9 mouse cellular contexts compared by ENCODE assay signal in genomic region chr9:121059286-121059685, GRCm38 (mm10).
A peak's percentile ranks its signal among the peaks of the same experiment; 100 is the strongest.
DNase-seq lines count a peak whose midpoint lies in the region; ATAC-seq and TF ChIP-seq lines count a peak whose summit lies in the region.
"Had no signal": no experiment of that assay in that cellular context is flagged by ENCODE, and none has a peak within 500 bp of the region (broad histone marks: within the 10 kb centered on the region; RNA-seq: fewer than 3 reads in every experiment).

No protein-coding gene starts in this region.

- H3K9me3 ChIP-seq in G1E (replicated peaks): no peaks in the 10 kb centered on the region
- H3K9me3 ChIP-seq: embryonic facial prominence, embryonic 12.5 days had no signal

- H3K27me3 ChIP-seq in G1E (ENCODE audit: insufficient read depth, low read length): peaks cover 2% of the 10 kb centered on the region; the same call in 1 of the 2 replicates
- H3K27me3 ChIP-seq: embryonic facial prominence, embryonic 12.5 days had no signal

- intact Hi-C loops in left cerebral cortex, postnatal 4 days (cut with DNase I): no loop called here

- peak overlapping the region; percentile 99; the same call in 1 of the 2 replicates for H3K27ac ChIP-seq in brown adipose tissue, adult 24 weeks (replicated peaks; ENCODE audit: low read depth, low read length)
- H3K27ac ChIP-seq: embryonic facial prominence, embryonic 12.5 days had no signal

- peak; percentile 29 for DNase-seq in kidney, adult 9 months
- no peak for DNase-seq in kidney, adult 11 months
- peak; percentile 18 for DNase-seq in G1E (ENCODE audit: low spot score)
- peak; percentile 42 for DNase-seq in naive thymus-derived CD4-positive, alpha-beta T cell, adult 2 months (ENCODE audit: low read depth)
- DNase-seq in layer of hippocampus, adult 9-11 months: no peak
- no peak for DNase-seq in gastrocnemius, postnatal 25 days
- no peak for DNase-seq in left cerebral cortex, postnatal 4 days

- no peak overlapping the region for H3K4me3 ChIP-seq in G1E (ENCODE audit: low read depth, low read length)
- no peak overlapping the region for H3K4me3 ChIP-seq in brown adipose tissue, adult 24 weeks (ENCODE audit: insufficient read depth, low read depth, low read length)
- H3K4me3 ChIP-seq: embryonic facial prominence, embryonic 12.5 days had no signal

- no peak for TF ChIP-seq CTCF in G1E (IDR thresholded peaks at IDR 0.05; ENCODE audit: low read depth, low read length)

- H3K4me1 ChIP-seq in G1E (ENCODE audit: insufficient read depth, low read depth, low read length): peaks cover 3% of the 10 kb centered on the region; the same call in 1 of the 2 replicates
- no peaks in the 10 kb centered on the region; the same call in none of the 2 replicates for H3K4me1 ChIP-seq in brown adipose tissue, adult 24 weeks (ENCODE audit: control insufficient read depth, insufficient read depth, insufficient read length, low read length)

- peak; percentile 40; the same call in 1 of the 2 replicates for ATAC-seq in G1E (ENCODE audit: extremely low read depth, insufficient number of reproducible peaks, low FRiP score, poor library complexity, severe bottlenecking)

- H3K36me3 ChIP-seq in G1E (replicated peaks): no peaks in the 10 kb centered on the region
- H3K36me3 ChIP-seq: embryonic facial prominence, embryonic 12.5 days had no signal

Comparison
In these comparisons a context has a peak if more than half of its experiments do, and no peak if none do; other contexts are left out.
1. DNase-seq: peak in kidney, adult 9 months (single experiment), G1E (single experiment) and naive thymus-derived CD4-positive, alpha-beta T cell, adult 2 months (single experiment); none in kidney, adult 11 months (single experiment), layer of hippocampus, adult 9-11 months (single experiment), gastrocnemius, postnatal 25 days (single experiment) and left cerebral cortex, postnatal 4 days (single experiment).